Mouse (Mus musculus) fibroblast of lung, adult 2 months (primary cell): ENCODE measurements at regions not wholly inside any gene's neighbourhood (a gene's known extent, or its start where the extent isn't known, plus 50 kb on each side); places are given as distances from the start of the nearest gene placed in this dataset.

ENCODE experiments used
- DNase-seq: peaks from one replicate; pipeline ENCODE4 v3.0.0-alpha.2; 2011; ENCODE audit warnings: low read depth

DNA sequence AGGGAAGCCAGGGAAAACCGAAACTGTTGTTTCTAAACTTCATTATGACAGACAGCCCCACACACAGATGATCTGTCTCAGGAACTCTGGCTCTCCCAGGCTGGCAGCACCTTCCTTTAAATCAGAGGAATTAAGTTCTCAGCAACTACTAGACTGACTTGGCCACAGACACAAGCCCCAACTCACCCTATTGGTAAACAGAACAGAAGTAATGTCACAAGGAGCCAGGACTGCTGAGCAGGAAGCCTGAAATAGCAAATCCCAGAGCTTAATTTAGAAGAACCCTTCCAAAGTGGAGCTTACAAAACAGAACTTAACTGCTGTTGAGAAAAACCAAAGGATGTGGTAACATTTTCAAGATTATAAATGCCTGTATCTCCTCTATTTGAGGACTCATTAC lies 174.8 kb downstream of the Nfkbiz start:
- DNase-seq, result peak; percentile 12

DNA sequence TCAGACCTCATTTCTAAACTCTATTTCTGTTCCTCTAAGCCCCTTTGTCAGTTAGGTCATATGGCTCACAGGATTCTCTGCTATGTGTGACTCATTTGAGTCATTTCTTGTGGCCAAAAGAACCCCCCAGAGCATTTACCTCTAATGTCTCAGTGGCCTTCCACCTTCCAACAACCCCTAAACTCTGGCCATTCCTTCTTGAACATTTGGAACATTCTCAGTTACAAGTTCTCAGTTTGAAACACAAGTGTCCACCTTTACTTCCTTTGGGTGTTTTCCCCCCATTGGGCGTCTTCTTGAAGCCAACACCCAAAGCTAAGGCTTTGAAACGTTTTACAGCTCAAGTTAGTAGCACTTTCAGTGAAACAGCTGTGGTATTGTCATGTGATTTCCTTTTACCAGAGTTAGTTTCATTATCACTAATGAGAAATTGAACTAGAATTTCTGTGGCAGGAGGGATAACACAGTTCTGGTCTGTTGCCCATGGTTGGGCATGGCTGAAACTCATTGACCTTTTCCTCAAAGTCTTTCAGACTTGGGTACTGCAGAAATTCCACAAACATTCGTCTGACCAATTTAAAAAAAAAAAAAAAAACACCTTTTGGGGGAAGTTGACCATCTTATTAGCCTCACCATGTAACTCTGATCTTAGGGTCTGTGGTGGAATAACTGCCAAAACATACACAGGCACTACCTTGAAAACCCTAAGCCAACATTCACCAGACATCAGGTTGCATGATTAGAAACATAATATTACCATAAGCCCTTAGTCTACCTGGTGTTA lies 201.8 kb downstream of the Nfkbiz start:
- no peak for DNase-seq

- DNase-seq, result no peak
These were observed 202.5 kb downstream of the Nfkbiz start for GRCm38 (mm10) chr16:55636224-55636623.

DNA sequence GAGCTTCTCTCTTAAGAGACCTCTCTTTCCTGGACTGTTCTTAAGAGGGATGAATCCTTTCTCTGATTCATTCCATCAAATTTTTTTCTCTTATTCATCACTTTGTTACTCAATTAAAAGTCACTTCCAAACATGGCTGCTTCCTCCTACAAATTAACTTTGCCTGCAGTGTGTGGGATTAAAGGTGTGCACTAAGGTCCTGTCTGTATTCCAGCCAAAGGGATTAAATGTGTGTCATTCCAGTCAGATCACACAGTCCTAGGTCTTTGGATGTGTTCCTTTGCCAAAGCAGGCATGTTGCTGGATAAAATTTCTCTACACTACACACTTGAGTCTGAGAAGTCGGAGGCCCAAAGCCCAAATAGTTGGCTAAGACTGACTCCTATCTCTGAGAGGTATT lies 204.0 kb downstream of the Nfkbiz start:
- DNase-seq, result no peak

DNA sequence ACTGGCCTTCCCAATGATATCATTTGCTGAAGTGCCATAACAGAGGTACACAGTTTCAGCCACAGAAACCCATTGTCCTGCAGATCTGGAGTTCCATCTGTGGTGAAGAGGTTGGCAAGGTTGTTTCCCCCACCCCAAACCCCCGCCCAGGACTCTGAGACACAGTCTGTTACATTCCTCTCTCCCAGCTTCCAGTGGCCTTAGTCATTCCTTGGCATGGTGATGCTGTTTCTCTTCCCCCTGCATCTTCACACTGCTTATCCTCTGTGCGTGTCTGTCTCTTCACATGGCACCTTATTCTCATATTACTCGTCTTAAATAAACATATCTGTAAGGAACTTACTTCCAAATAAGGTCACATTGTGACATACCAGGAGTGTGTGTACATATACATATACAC lies 206.5 kb downstream of the Nfkbiz start:
- no peak for DNase-seq

DNA sequence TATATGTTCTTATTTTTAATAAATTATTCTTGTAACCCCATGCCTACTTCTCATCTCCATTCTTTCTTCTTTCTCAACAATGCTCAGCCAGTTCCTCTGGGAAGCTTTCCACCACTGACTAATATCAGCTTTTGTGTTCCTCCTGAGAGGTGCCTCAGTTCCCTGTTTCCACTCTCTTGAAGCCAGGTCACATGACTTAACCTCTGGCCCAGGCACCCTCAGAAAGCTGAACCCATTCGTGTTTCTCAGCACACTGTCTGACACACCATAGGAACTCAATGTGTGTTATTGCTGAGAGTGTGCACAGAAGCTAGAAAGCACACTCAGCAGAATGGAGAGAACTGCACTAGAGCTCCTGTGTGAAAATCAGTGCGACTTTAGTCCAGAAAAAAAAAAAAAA lies 207.1 kb downstream of the Nfkbiz start:
- DNase-seq, result no peak

GRCm38 (mm10) chr16:55631048-55631447 lies 207.7 kb downstream of the Nfkbiz start:
- no peak for DNase-seq

GRCm38 (mm10) chr16:55627531-55627930 lies 211.2 kb downstream of the Nfkbiz start:
- no peak for DNase-seq

- DNase-seq, result no peak
These were observed 215.3 kb downstream of the Nfkbiz start for GRCm38 (mm10) chr16:55623422-55623821.

- DNase-seq, result no peak
These were observed 219.0 kb downstream of the Nfkbiz start for GRCm38 (mm10) chr16:55619731-55620130.

DNA sequence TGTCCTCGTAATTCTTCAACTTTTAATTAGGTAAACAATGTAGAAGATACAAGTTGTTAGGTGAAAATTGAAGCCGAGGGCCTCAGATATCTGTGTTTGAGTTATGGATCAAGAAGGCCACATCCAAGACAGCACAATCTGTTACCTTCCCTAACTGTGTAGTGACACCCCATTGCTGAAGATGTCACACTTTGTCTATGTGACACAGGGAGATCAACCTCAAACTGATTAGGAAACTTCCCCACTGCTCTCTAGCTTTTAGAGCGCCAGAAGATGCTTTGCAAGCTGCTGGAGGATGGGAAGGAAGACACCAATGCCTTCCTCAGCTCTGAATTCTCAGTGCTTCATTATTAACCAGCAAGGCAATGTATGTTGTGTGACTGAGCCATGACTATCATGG lies 220.7 kb downstream of the Nfkbiz start:
- no peak for DNase-seq

DNA sequence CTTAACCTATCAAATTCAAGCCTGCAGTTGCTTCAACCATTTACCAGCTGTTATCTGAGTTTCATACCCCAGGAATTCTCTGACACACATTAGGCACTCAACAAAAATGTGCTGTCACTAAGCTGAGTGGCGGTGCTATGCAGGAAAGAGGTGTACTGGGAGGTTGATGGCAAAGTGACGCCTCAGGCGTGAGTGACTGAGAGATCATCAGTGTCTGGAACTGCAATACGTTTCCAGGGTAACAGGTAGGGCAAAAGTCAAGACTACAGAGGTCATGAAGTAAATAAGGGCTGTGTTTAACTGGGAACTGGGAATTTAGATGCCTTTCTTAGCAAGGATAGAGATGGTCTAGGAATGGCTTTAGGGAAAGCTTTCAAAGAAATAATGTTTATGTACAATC lies 221.2 kb downstream of the Nfkbiz start:
- no peak for DNase-seq

- no peak for DNase-seq
These were observed 222.1 kb downstream of the Nfkbiz start for GRCm38 (mm10) chr16:55616408-55617120.

DNA sequence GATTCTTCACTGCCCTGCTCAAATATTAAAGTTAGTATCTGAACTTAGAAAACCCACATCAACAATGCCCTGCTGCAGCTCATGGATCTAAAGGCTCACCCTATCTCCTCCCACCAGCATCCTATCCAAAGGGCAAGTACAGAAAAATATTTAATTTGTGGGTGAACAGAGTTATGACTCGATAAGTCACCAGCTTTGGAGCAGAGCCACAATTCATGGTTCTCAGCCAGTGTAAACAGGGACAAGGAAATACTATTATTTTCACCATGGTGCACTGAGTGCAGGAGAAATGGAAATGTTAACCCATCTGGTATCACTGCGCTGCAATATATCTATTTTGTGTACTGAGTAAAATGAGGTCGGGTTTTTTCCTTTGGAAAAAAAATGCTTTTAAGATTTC lies 225.8 kb downstream of the Nfkbiz start:
- DNase-seq, result peak; percentile 54

- no peak for DNase-seq
These were observed 226.7 kb downstream of the Nfkbiz start for GRCm38 (mm10) chr16:55612001-55612400.

GRCm38 (mm10) chr16:55611172-55611571 lies 227.5 kb downstream of the Nfkbiz start:
- no peak for DNase-seq

DNA sequence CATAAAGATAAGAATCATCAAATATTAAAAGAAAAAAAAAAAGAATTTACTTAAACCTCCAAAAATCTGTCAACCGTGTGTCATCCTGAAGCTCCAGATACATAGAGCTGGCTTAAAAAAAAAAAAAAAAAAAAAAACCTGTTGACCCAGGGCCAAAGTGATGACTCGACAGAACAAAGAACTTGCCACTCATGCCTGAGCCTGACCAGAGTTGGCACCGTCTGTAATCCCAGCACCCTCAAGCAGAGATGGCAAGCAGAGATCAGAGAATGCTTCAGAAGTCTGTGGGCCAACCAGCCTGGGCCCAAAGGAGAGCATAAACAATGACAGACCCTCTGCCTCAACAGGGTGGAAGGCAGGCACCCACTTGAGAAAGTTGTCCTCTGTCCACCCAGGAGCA lies 230.3 kb downstream of the Nfkbiz start:
- no peak for DNase-seq

GRCm38 (mm10) chr16:55606447-55607239 lies 232.1 kb downstream of the Nfkbiz start:
- DNase-seq, result no peak

GRCm38 (mm10) chr16:55603611-55604010 lies 235.1 kb downstream of the Nfkbiz start:
- no peak for DNase-seq

DNA sequence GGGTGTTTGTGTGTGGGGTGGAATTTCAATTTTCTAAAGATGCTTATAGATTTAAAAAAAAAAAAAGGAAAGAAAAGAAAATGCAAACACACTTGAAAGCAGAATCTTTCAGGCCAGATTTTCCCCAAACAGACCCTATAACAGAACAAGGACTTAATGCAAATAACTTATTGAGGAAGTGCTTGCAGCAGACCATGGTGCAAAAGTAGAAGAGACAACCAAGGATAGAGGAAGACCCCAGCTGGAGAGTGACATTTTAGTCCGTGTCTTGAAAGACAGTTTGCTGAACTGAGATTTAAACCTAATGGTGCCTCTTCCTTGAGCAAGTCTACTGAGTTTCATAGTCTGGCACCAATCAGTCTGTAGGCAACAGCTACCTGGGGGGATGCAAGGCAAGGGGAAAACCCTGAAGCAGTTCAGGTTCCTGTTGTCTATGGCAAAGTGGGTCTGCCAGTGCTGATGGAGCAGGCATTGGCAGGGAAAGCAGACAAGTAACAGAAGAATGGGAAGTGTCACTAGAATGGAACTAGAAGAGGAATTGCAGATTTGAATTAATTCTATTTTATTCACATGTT lies 249.2 kb downstream of the Nfkbiz start:
- DNase-seq, result no peak

- DNase-seq, result no peak
These were observed 251.6 kb downstream of the Nfkbiz start for GRCm38 (mm10) chr16:55587138-55587537.

DNA sequence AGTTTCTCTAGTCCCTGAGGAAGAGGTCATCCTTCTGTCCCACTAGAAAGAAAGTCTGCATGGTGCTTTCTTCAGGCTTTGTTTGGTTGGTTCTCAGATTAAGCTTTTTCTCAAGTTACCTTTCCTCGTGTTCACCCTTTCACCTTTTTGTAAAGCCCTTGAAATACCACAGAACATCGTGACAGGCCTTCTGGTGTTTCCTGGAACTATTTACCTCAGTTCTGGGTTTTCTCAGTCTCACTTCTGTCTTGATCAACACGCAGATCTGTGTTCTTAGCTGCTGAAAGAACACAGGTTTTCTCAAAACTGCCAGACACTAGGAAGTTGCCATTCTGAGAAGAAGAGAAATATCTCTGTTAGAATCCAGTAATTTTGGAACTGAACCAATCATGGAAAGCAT lies 255.8 kb downstream of the Nfkbiz start:
- no peak for DNase-seq
